Mouse (Mus musculus) urinary bladder, postnatal 10 days (tissue): ENCODE measurements around the gene Cyp4a32.
"Not testable (repeated sequence)": the region's sequence is repeated elsewhere in the genome, so short reads cannot be mapped to it uniquely, and the experiment has no call there.

Experiments
- DNase-seq: peaks from one replicate; pipeline ENCODE4 v3.0.0; 2022; ENCODE audit warnings: low spot score

Cyp4a32 gene

DNA sequence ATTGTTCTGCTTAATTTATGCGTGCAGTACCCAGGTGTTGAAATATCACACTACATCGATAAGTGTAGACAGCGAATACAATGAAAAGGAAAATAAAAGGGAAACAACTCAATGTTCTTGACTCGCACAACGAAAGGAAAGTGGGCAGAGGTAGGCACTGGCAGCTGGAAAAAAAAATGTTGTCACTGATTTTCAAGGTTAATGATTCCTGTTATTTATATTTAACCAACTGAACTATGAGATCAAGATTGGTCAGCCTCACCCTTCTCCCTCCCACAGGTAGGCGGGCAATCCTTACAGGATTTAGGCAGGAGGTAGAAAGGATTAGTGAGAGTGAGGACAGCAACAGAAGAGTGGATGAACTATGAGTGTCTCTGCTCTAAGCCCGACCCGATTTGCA is at the start of gene Cyp4a32:
TSS of gene Cyp4a32 (plus strand) at position 359 of the 400 bp plus-strand sequence.
- DNase-seq: not testable (repeated sequence)

DNA sequence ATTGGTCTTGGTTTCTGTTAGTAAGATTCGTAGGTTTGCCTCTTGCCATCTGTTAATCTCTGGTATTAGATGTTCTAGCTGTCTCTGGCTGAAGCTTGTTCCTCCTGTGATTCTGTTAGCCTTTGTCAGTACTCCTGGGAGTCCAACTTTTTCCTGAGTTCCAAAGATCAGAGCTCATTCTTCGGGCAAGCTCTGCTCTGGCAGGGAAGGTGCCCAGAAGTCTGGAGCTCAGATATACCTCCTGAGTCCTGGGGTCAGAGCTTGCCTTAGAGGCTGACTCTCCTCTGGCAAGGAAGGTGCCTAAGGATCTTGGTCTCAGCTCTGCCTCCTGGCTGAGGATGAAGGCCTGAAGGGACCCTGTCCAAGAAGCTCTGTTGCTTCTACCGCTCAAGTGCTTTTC is 48.0 kb upstream of the Cyp4a32 start:
- no peak for DNase-seq

DNA sequence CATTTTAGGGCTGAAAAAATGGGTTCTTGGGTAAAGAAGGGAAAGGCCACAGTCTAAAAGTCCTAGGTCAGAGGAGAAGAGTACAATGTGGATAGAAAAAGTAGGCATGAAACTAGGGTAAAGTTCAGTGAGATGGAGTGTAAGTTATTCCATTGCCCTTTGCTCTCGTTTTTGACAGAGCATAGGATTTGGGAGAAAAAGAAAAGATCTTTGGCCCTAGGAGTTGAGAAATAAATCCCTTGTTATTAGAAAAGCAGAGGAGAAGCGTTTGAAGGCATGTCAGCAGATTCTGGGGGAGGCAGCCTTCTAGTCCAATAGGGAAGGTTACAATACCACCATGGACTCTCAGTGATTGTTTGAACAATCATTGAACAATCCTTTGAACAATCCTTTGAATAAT is 45.3 kb upstream of the Cyp4a32 start:
- no peak for DNase-seq

DNA sequence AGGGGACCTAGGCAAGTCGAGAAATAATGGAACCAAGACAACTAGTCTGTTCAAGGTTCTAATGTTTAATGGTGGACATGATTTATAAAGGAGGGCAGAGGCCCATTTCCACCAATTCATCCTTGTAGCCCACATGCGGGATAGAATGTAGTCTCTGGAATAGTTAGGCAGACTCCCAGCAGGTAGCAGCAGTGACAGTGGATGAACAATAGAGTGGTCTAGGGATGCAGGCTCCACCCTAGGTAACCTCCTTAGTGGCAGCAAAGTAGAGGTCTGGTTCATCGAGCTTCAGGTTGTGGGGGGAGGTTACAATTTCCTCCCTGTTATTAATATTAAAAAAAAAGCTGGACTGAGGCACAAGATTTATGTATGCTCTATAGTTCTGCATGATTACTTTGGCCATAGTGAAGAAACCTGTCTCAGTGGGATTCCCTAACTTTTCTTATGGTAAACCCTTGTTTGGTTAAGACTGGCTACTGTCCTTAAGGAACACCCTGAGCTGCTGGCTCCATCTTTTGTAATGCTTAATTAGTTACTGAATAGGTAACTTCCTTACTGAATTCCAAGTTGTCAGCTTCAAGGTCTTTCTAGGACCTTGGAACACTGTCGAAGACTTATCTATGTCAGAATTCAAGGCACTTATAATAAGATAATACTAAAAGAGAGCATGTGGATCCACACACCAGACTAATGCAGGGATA is 42.8 kb upstream of the Cyp4a32 start:
- DNase-seq: no peak

DNA sequence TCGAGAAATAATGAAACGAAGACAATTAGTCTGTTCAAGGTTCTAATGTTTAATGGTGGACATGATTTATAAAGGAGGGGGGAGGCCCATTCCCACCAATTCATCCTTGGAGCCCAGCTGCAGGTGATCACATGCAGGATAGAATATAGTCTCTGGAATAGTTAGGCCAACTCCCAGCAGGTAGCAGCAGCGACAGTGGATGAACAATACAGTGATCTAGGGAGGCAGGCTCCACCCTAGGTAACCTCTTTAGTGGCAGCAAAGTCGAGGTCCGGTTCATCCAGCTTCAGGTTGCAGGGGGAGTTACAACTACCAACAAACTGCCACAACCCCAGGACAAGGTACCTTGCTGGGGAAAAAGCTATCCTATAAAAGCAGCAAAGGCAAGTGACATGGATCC is 39.5 kb upstream of the Cyp4a32 start:
- DNase-seq: not testable (repeated sequence)

DNA sequence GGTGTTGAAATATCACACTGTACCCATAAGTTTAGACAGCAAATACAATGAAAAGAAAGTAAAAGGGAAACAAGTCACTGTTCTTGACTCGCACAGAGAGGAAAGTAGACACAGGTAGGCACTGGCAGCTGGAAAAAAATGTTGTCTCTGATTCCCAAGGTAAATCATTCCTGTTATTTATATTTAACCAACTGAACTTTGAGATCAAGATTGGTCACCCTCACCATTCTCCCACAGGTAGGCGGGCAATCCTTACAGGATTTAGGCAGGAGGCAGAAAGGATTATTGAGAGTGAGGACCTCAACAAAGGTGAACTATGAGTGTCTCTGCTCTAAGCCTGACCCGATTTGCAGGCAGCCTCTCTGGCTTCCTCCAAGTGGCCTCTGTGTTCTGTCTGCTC is 37.4 kb upstream of the Cyp4a32 start, which contains the start of gene Cyp4a31:
TSS of gene Cyp4a31 (plus strand) at position 249 of the 400 bp plus-strand sequence.
- DNase-seq: no peak

DNA sequence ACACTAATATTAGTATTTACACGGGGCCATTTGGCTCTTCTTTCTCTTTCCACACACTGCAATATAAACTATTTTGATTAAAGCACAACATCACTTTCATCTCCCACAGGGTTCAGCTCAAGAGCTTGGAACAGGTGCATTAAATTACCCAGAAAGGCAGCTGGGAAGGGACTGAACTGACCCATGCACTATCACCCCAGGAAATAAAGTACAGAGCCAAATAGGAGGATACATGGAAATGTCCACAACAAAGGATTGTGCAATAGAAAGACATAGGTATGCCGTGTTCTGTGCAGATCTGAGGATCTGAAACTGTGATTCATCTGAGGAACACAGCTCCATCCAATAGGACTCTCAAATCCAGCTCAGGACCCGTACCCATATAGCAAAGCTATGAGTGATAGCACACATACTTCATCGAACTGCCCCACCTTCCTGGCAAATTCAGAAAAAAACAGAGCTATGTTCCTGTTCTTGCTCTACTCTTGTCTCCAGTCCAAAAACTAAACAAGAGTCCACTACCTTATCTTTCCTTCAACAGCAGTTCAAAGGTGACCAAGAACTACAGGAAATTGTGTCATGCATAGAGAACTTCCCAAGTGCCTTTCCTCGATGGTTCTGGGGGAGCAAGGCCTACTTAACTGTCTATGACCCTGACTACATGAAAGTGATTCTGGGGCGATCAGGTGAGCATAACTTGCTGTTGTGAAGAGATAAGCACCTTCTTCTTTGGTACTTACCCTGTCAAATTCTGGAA is 36.1 kb upstream of the Cyp4a32 start:
- DNase-seq: not testable (repeated sequence)

DNA sequence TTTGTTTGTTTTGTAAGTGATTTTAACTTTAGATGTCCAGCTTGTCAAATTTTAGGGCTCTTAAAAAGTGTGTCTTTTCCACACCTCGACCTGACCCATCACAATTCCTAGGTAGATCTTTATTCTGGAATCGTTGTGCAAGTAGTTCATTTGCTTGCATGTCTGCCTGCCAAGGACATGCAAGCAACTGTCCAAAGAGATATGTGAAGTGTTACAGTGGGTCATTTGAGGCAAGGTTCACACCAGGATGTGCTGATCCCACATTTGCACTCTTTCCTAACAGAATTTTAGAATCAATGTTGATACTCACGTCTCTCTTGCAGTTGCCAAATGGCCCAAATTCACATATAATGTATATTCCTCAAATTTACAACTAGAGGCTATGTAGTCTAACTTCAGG is 25.5 kb upstream of the Cyp4a32 start:
- DNase-seq: no peak

DNA sequence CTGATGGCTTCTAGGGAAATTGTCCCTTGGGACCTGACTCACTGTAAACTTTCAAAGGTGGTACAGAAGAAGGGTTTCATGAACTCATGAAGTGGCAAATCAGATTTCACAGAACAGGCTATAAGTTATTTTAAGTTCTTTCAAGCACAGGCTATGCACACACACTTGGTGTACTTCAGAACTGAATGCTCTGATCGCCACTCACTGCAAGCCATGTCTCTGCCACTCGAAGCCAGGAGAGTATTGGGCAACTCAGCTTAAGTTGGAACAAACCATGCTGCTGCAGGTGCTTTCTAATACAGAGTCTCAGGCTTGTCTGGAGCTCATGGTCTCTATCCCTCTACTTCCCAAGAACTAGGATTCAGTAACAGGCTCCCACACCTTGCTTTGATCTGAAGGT is 25.0 kb upstream of the Cyp4a32 start:
- no peak for DNase-seq

DNA sequence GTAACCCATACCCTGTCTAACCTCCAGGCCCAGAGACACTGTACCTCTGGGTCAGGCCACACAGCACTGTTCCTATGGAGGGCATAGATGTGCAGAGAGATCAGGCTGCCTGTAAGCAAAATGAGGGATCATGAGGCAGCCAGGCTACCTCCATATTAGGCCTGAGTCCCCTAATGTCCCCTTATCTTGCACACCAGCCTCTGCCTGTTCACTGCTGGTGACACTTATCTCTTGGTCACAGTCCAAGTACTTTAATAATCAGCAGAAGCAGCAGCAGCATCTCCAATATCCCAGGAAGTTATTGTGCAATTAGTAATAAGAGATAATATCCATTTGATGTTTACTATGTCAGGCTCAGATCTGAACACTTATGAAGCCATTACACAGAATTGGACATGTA is 17.7 kb upstream of the Cyp4a32 start:
- DNase-seq: no peak

DNA sequence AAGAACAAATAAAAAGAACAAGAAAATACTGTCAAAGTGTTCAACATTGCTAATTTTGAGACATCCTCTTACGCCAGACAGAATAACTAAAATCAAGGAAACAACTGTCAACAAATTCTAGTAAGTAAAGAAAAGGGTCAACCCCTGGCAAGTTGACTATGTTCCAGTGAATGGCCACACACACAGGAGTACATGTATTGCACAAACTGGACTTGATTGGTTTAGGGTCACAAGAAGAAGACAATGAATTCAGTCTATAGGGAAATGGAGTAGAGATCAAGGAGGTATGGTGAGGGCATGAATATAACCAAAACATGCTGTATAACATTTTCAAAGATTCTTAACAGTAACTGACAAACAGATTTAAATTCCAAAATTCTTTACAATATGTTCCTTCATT is 4.4 kb upstream of the Cyp4a32 start:
- DNase-seq: no peak

DNA sequence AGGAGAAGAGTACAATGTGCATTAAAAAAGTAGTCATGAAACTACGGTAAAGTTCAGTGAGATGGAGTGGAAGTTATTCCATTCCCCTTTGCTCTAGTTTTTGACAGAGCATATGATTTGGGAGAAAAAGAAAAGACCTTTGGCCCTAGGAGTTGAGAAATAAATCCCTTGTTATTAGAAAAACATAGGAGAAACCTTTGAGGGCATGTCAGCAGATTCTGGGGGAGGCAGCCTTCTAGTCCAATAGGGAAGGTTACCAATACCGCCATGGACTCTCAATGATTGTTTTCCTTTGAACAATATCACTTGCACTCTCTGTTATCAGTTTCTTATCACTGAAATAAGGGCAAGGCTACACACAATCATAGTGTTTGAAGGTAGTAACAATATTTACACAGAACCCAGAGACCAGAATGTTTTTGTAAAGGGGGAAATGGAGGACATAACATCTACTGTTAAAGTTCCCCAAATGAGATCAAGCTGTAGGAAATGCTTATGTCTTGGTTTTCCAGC is 3.9 kb upstream of the Cyp4a32 start:
- DNase-seq: no peak

DNA sequence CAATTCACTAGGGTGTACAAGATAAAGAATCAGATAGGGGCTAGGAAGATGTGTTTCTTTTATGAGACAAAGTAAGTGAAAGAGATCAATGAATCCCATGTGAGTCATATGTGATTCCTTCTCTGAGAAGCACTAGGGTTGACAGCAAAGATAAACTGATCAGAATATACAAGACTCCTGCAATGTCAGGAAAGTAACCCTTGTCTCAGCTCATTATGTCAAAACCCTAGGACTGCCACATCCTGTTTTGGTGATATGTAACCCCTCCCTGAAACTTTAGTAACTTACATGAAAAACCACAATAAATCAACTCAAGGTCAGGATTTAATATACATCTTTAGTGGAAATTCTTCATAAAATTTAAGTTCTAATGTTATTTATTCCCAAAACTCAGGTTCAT is 13.2 kb downstream of the Cyp4a32 start:
- no peak for DNase-seq

DNA sequence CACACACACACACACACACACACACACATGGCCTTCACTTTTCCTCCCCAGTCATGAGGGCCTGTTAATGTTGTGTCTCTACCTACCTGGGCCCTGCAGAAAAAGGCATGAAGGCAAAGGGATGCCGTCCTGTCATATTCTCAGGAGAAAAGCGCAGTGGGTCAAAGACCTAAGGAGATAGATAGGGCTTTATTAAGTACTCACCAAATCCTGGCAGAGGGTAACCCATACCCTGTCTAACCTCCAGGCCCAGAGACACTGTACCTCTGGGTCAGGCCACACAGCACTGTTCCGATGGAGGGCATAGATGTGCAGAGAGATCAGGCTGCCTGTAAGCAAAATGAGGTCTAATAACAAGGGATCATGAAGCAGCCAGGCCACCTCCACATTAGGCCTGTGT is 24.8 kb downstream of the Cyp4a32 start:
- DNase-seq: not testable (repeated sequence)

DNA sequence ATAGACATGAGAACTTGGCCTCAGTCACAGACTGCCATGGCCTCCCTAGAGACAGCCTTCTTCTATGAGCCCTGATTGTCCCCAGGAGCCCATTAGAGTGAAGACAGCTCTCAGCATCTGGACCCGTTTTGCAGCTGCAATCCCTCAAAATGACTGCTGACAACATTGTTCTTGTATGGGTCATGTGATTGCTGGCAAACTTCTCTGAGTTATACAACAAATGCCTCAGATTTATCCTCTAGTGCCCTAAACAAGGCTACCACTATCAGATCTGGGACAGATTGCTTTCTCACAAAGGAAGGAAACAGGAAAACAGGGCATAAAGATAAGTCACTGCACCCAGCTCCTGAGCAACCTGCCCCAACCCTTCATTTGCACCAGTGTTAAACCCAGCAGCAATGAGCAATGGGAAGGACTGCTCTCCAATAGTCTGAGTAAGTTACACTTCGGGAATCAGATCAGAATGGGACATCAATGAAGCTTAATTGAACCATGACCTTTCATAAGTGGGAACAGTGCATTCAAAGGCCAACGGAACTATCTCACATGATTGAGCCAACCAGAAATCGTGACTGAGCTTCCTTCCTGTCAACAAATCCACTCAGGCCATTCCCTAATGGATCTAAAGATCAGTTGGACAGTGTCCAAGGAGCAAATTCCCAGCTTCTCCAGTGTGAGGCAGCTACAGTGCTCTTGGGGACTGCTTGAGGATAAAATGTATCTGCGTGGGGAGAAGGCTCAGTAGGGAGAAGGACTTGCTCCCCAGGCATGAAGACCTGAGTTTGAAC is 42.4 kb downstream of the Cyp4a32 start:
- DNase-seq: no peak

DNA sequence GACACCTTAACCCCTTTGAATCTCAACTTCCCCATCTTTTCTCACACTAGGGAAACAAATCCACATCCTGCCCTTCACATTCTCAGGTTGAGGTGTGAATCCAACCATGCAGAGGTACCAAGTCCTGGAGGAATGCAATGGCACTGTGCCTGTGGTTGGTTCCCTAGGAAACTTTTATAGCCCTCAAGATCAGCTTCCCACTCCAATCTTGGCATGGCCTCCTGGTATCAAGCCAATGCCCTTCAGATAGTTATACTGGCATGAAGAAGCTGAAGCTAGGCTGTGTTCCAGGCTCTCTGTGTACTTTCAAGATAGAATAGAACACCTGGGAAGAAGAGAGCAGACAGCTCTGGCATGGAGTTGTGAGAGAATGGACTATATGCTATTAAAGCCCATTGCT is 44.6 kb downstream of the Cyp4a32 start:
- DNase-seq: no peak

DNA sequence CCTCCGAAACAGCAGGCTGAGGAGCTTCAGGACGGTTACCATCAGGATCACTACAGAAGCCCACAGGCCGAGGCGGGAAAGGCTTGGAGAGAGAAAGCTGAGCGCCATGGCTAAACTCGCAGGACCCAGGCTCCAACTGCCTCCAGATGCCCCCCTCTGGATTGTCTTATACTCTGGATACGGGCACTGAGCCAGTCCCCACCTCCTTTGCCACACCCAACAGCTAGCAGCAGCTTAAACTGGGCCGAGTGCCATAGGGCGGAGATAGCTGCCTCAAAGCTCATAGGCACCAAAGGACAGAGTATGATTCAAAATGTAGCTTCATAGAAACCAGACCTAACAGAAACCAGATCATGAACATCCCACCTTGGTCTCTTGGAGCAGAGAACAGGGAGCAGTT is 46.8 kb downstream of the Cyp4a32 start, which contains the start of gene Cyp4b1:
TSS of gene Cyp4b1 (minus strand) at position 144 of the 400 bp plus-strand sequence.
- no peak for DNase-seq

DNA sequence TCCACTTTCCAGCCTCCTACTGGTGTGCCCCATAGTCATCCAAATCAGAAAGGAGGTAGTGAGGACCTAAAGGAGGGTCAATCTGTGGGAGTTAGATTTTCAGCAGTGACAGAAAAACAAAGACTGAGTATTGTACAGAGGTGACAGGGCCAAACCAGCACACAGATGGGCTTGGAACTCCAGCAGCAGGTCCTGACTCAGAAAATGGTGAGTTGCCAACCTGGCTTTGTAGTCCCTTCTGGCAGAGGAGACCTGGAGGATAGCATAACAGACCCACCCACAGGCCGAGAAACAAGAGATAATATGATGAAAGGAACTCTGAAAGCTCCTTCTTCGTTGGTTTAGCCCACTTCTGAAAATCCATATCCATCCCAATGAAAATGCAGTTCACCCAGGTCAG is 48.0 kb downstream of the Cyp4a32 start:
- DNase-seq: no peak

DNA sequence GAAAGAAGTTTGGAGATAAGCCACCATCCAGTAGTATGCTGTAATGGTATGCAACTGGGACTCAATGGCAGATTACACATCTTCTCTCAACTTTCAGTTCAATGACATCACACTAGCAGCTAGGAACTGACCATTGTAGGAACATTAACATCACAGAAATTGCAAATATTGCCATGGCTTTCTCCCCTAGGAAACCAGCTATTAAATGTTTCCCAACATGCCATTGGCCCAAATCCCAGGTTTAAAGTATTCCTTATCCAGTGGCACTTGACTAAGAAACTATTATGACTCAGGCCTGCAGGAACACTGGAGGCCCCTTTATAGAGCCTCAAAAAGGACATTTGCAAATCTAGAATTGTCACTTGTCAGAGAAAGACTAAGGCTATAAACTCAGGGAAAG is 48.6 kb downstream of the Cyp4a32 start:
- DNase-seq: no peak

DNA sequence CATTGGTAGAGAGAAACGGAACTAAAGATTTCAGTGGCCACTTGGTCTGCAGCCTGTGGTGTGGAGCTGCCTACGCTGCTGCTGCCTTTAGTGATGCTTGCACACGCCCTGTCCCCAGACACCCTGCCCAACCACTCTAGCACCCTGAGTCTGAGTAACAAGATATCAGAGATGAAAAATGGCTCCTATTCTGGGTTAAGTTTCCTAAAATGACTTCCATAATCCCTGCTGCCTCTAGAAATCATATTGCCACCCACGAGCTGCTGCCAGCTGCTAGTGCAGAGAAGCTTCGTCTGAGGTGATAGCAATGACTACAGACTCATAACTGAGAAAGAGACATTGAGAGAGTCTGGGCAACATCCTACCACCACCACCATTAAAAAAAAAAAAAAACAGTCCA is 50.1 kb downstream of the Cyp4a32 start:
- DNase-seq: no peak

DNA sequence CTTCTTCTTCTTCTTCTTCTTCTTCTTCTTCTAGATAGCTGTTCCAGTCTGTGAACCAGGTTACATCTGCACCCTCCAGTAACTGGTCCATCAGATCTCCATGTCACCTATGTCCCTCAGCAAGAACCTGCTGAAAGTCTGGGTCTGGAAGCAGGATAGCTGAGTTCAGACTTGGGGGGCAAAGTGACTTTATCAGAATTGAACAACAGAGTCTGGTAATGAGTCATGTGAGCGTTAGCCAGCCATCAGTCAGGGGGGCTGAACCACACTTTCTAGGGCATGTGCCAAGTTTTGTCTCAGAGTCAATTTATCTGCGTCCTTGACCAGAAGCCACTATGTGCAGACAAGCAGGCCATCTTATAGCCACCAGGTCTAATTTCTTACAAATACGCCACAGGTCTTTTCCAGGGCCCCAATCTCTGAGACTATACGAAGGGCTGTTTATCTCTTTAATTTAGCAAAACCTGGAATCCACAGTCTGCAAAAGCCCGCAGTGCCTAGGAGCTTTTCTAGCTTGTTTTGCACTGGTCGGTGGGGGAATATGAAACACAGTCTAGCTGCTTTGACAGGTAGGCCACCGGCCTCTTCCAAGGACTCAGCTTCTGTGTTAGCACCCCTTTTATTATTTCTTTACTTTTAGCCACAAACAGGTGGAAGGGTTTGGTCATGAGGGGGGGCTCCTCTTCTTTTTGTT is 55.2 kb downstream of the Cyp4a32 start:
- not testable (repeated sequence) for DNase-seq

DNA sequence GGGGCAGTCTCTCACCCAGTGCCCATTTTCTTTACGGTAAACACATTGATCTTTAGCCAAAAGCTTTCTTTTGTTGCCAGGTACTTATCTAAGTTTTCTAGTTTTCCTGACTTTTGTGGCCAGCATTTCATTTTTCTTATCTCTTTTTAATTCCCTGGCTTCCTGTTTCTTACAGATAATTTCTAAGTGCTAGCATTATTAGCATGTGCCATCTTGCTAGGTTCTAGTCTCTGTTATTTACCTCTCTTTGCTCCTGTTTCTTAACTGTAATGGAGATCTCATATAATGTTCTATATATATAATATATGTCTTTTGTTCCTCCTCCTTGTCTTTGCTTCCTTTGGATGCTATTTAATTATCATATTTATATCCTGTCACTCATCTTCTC is 55.8 kb downstream of the Cyp4a32 start:
- not testable (repeated sequence) for DNase-seq
